Comparison of ENCODE assay signal across 20 mouse cellular contexts in the genomic region with DNA sequence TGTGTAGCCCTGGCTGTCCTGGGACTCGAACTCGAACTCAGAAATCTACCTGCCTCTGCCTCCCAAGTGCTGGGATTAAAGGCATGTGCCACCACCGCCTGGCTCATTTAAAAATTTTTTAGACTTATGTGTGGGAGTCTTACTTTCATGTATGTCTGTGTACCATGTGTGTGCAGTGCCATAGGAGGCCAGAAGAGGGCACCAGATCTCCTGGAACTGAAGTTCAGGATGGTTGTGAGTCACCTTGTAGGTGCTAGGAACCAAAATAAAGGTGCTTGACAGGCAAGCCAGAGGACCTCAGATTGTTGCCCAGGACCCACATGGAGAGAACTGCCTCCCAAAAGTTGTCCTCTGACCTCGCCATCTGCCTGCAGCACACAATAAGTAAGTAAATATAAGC. TPM values are rescaled to one million over a fixed set of nuclear protein-coding genes. Genes with fewer than 3 reads are reported as not detected.
A peak's percentile ranks its signal among the peaks of the same experiment; 100 is the strongest.
DNase-seq lines count a peak whose midpoint lies in the region; ATAC-seq and TF ChIP-seq lines count a peak whose summit lies in the region.
"Had no signal": no experiment of that assay in that cellular context is flagged by ENCODE, and none has a peak within 500 bp of the region (broad histone marks: within the 10 kb centered on the region; RNA-seq: fewer than 3 reads in every experiment).

No protein-coding gene starts in this region.

- H3K4me2 ChIP-seq in stomach, postnatal 0 days (replicated peaks; ENCODE audit: low read depth): no peak overlapping the region
- H3K4me2 ChIP-seq: hindbrain, embryonic 13.5 days; limb, embryonic 13.5 days; midbrain, embryonic 12.5 days had no signal

- no peak for ATAC-seq in CD4-positive, CD25-positive, alpha-beta regulatory T cell, adult 4 months
- ATAC-seq in stomach, postnatal 0 days (ENCODE audit: low FRiP score, low TSS enrichment): no peak
- ATAC-seq: forebrain, embryonic 16.5 days had no signal

- no peaks in the 10 kb centered on the region for H3K27me3 ChIP-seq in kidney, adult 2 months (replicated peaks; ENCODE audit: control insufficient read depth, insufficient read depth, low read length)
- H3K27me3 ChIP-seq in testis, adult 2 months (ENCODE audit: control insufficient read depth, insufficient read depth, low read length): no peaks in the 10 kb centered on the region
- H3K27me3 ChIP-seq in stomach, postnatal 0 days (ENCODE audit: control insufficient read depth, insufficient read depth, low read length): no peaks in the 10 kb centered on the region
- H3K27me3 ChIP-seq: hindbrain, embryonic 13.5 days; limb, embryonic 13.5 days had no signal

- no peak for TF ChIP-seq POLR2A in kidney, adult 2 months (IDR thresholded peaks at IDR 0.05; ENCODE audit: low read depth, low read length)
- no peak for TF ChIP-seq POLR2A in testis, adult 2 months (IDR thresholded peaks at IDR 0.05; ENCODE audit: control insufficient read depth, low read depth, low read length)

- H3K4me1 ChIP-seq in kidney, adult 2 months (ENCODE audit: control insufficient read depth, insufficient read depth, low read length): no peaks in the 10 kb centered on the region
- H3K4me1 ChIP-seq in testis, adult 2 months (ENCODE audit: control insufficient read depth, insufficient read depth, low read length): peaks cover 6% of the 10 kb centered on the region; the same call in 1 of the 2 replicates
- 0 out of 2 replicates have a peak, but pooled peaks cover 3% of the 10 kb centered on the region for H3K4me1 ChIP-seq in stomach, postnatal 0 days (replicated peaks; ENCODE audit: control insufficient read depth, insufficient read depth)

- WGBS in kidney, adult 2 months: 95% methylated on average over 4 of the region's 4 CpGs
- WGBS in stomach, postnatal 0 days: 81% methylated on average over 4 of the region's 4 CpGs

- DNase-seq in CD4-positive, CD25-positive, alpha-beta regulatory T cell, adult 2 months (ENCODE audit: low read depth, low spot score): peak; percentile 46
- DNase-seq in kidney, adult 2 months: no peak
- DNase-seq in kidney, postnatal 36 days: no peak
- DNase-seq in testis, postnatal 10 days (ENCODE audit: low spot score): no peak
- DNase-seq in stomach, postnatal 0 days (ENCODE audit: low spot score): no peak
- DNase-seq in left cerebral cortex, postnatal 4 days: no peak
- DNase-seq: gastrocnemius, postnatal 25 days; lung, postnatal 10 days; spleen, adult 18-20 months; thymus, adult 2 months had no signal

- TF ChIP-seq EP300 in stomach, postnatal 0 days (optimal IDR thresholded peaks at IDR 0.05): no peak

- intact Hi-C loops in left cerebral cortex, postnatal 4 days (cut with DNase I): no loop called here

- no peaks in the 10 kb centered on the region for H3K36me3 ChIP-seq in kidney, adult 2 months (ENCODE audit: control insufficient read depth, insufficient read depth, low read length)
- H3K36me3 ChIP-seq in testis, adult 2 months (ENCODE audit: control insufficient read depth, insufficient read depth, low read length): no peaks in the 10 kb centered on the region
- H3K36me3 ChIP-seq in stomach, postnatal 0 days (ENCODE audit: control insufficient read depth, insufficient read depth, low read length): peaks cover 5% of the 10 kb centered on the region; the same call in 1 of the 2 replicates

- no peak overlapping the region for H3K27ac ChIP-seq in kidney, adult 2 months (ENCODE audit: insufficient read depth, low read depth, low read length)
- H3K27ac ChIP-seq in testis, adult 2 months (ENCODE audit: control insufficient read depth, insufficient read depth, low read depth, low read length): no peak overlapping the region
- no peak overlapping the region for H3K27ac ChIP-seq in stomach, postnatal 0 days (replicated peaks)
- H3K27ac ChIP-seq: hindbrain, embryonic 13.5 days; limb, embryonic 13.5 days; midbrain, embryonic 12.5 days had no signal

- TF ChIP-seq CTCF in kidney, adult 2 months (conservative IDR thresholded peaks at IDR 0.05; ENCODE audit: insufficient read depth, insufficient read length, low read depth, low read length): 0 out of 2 replicates have a peak, but pooled peaks have one; percentile 11
- TF ChIP-seq CTCF in testis, adult 2 months (IDR thresholded peaks at IDR 0.05; ENCODE audit: control insufficient read depth, insufficient read depth, insufficient replicate concordance, low read depth, low read length): 0 out of 2 replicates have a peak, but pooled peaks have one; percentile 9
- peak; percentile 51 for TF ChIP-seq CTCF in stomach, postnatal 0 days (IDR thresholded peaks at IDR 0.05; ENCODE audit: low read depth)

- H3K9me3 ChIP-seq in stomach, postnatal 0 days (ENCODE audit: control insufficient read depth, low read length): no peaks in the 10 kb centered on the region
- H3K9me3 ChIP-seq: hindbrain, embryonic 13.5 days had no signal

- H3K9ac ChIP-seq in stomach, postnatal 0 days (ENCODE audit: low read length): no peak overlapping the region
- H3K9ac ChIP-seq: hindbrain, embryonic 13.5 days; limb, embryonic 13.5 days; midbrain, embryonic 12.5 days had no signal

- H3K4me3 ChIP-seq in kidney, adult 2 months (ENCODE audit: insufficient read depth, low read depth, low read length): no peak overlapping the region
- no peak overlapping the region for H3K4me3 ChIP-seq in testis, adult 2 months (ENCODE audit: control insufficient read depth, low read depth, low read length)
- H3K4me3 ChIP-seq in stomach, postnatal 0 days (ENCODE audit: low read depth, low read length): no peak overlapping the region
- H3K4me3 ChIP-seq: hindbrain, embryonic 13.5 days; limb, embryonic 13.5 days; midbrain, embryonic 12.5 days had no signal

RNA-seq across cellular contexts. Expression of gene Nptxr, which starts 13.8 kb away (rescaled TPM):
- polyA plus RNA-seq in CD4-positive, CD25-positive, alpha-beta regulatory T cell, adult 4 months (2017; shearing (Covaris generic)): under 1 TPM in 1 of 2 experiments, not detected in 1; 0.42 TPM
- polyA plus RNA-seq in kidney, adult 2 months (2012; rRNA removed): 2.0 and 2.1 TPM in 2 replicates
- polyA plus RNA-seq in testis, adult 2 months (2012; rRNA removed): 36.6 and 46.5 TPM in 2 replicates
- polyA plus RNA-seq in stomach, postnatal 0 days (2015; fragmentation: Nextera tagmentation; extraction: Ambion mirVana): 2.0 and 2.5 TPM in 2 replicates
- 100 to 1,000 TPM; 240 to 277 TPM for total RNA-seq in left cerebral cortex, postnatal 4 days (2021)

RNA-seq across cellular contexts. Expression of gene Npcd, which starts 15.7 kb away (rescaled TPM):
- not detected for polyA plus RNA-seq in CD4-positive, CD25-positive, alpha-beta regulatory T cell, adult 4 months (2017; shearing (Covaris generic))
- polyA plus RNA-seq in kidney, adult 2 months (2012; rRNA removed): 0.62 TPM in 1 of 2 replicates, not detected in the other
- polyA plus RNA-seq in testis, adult 2 months (2012; rRNA removed): 0.10 TPM in 1 of 2 replicates, not detected in the other
- polyA plus RNA-seq in stomach, postnatal 0 days (2015; fragmentation: Nextera tagmentation; extraction: Ambion mirVana): 0.81 TPM in 1 of 2 replicates, not detected in the other
- total RNA-seq in left cerebral cortex, postnatal 4 days (2021): 10 to 100 TPM in 1 of 2 experiments, 1 to 10 TPM in 1; 6.6 to 14.9 TPM
- polyA plus RNA-seq: embryonic facial prominence, embryonic 14.5 days; forebrain, embryonic 16.5 days; heart, embryonic 16.5 days; kidney, embryonic 16.5 days; neural tube, embryonic 11.5 days had no signal

RNA-seq across cellular contexts. Expression of gene Cbx6, which starts 16.2 kb away (rescaled TPM):
- 10 to 100 TPM in 1 of 2 experiments, 1 to 10 TPM in 1; 9.2 to 14.5 TPM for polyA plus RNA-seq in CD4-positive, CD25-positive, alpha-beta regulatory T cell, adult 4 months (2017; shearing (Covaris generic))
- 49.5 and 62.1 TPM in 2 replicates for polyA plus RNA-seq in kidney, adult 2 months (2012; rRNA removed)
- polyA plus RNA-seq in testis, adult 2 months (2012; rRNA removed): 4.6 and 6.6 TPM in 2 replicates
- 33.3 and 34.8 TPM in 2 replicates for polyA plus RNA-seq in stomach, postnatal 0 days (2015; fragmentation: Nextera tagmentation; extraction: Ambion mirVana)
- total RNA-seq in left cerebral cortex, postnatal 4 days (2021): 100 to 1,000 TPM; 105 to 125 TPM

RNA-seq across cellular contexts. Expression of gene Dnal4, which starts 40.7 kb away (rescaled TPM):
- polyA plus RNA-seq in CD4-positive, CD25-positive, alpha-beta regulatory T cell, adult 4 months (2017; shearing (Covaris generic)): 10 to 100 TPM in 1 of 2 experiments, 1 to 10 TPM in 1; 6.9 to 10.4 TPM
- polyA plus RNA-seq in kidney, adult 2 months (2012; rRNA removed): 54.3 and 57.8 TPM in 2 replicates
- 187 and 198 TPM in 2 replicates for polyA plus RNA-seq in testis, adult 2 months (2012; rRNA removed)
- 30.5 and 31.4 TPM in 2 replicates for polyA plus RNA-seq in stomach, postnatal 0 days (2015; fragmentation: Nextera tagmentation; extraction: Ambion mirVana)
- 10 to 100 TPM; 30.4 to 34.4 TPM for total RNA-seq in left cerebral cortex, postnatal 4 days (2021)

Comparison
In these comparisons a context has a peak if more than half of its experiments do, and no peak if none do; other contexts are left out.
1. RNA of gene Nptxr, which starts 13.8 kb away (polyA plus RNA-seq): 36.6 to 46.5 TPM in testis, adult 2 months; 2.0 to 2.5 TPM in stomach, postnatal 0 days, 2.0 to 2.1 TPM in kidney, adult 2 months and 0.42 TPM in CD4-positive, CD25-positive, alpha-beta regulatory T cell, adult 4 months; every median in the first group is over 10 times any median in the second.
2. Peak in every context shown above with its lines, with median percentiles within 50 percentile points of each other: CTCF ChIP-seq.